Mouse (Mus musculus) heart, embryonic 11.5 days (tissue): Measurements from ENCODE around the gene Gpatch3. TPM values are rescaled to one million over a fixed set of nuclear protein-coding genes. Genes with fewer than 3 reads are reported as not detected.

Source experiments
- ATAC-seq: fragments of 200-750 bp; cut with Nextera tagmentation; replicated peaks from 2 replicates; pipeline ENCODE4 v1.8.0; 2017; ENCODE audit warnings: moderate library complexity; ENCODE audit not compliant: insufficient number of reproducible peaks, low FRiP score, low TSS enrichment
- H3K27ac ChIP-seq: fragments of 300-500 bp; sonication (generic); 2 replicates; pipeline ENCODE4 v1.5.1; 2014; ENCODE audit warnings: mild to moderate bottlenecking, low read depth, low read length
- H3K27me3 ChIP-seq: fragments of 300-500 bp; sonication (generic); 2 replicates; pipeline ENCODE4 v1.6.1; 2014; ENCODE audit warnings: mild to moderate bottlenecking, low read length, mixed read lengths; ENCODE audit not compliant: control insufficient read depth, insufficient read depth
- H3K36me3 ChIP-seq: fragments of 300-500 bp; sonication (generic); 2 replicates; pipeline ENCODE4 v1.6.1; 2014; ENCODE audit warnings: mild to moderate bottlenecking, low read length, moderate library complexity, mixed read lengths; ENCODE audit not compliant: control insufficient read depth, insufficient read depth
- H3K4me1 ChIP-seq: fragments of 300-500 bp; sonication (generic); 2 replicates; pipeline ENCODE4 v1.6.1; 2014; ENCODE audit warnings: low read length; ENCODE audit not compliant: control insufficient read depth, insufficient read depth
- H3K4me2 ChIP-seq: fragments of 300-500 bp; sonication (generic); 2 replicates; pipeline ENCODE4 v1.6.1; 2014; ENCODE audit warnings: mild to moderate bottlenecking, moderate library complexity
- H3K4me3 ChIP-seq: fragments of 300-500 bp; sonication (generic); 2 replicates; pipeline ENCODE4 v1.5.1; 2014; ENCODE audit warnings: low read depth, low read length
- H3K9ac ChIP-seq: fragments of 300-500 bp; sonication (generic); 2 replicates; pipeline ENCODE4 v1.6.1; 2014; ENCODE audit warnings: mild to moderate bottlenecking, low read depth, low read length, moderate library complexity
- H3K9me3 ChIP-seq: fragments of 300-500 bp; sonication (generic); replicated peaks from 2 replicates; pipeline ENCODE4 v1.6.1; 2016; ENCODE audit warnings: low read length; ENCODE audit not compliant: control insufficient read depth
- WGBS: fragments of 180-500 bp; shearing (Covaris S2); extraction: QIAGEN DNeasy Blood & Tissue Kit; methylation state at CpG from one replicate; pipeline ENCODE4 v1.1.7; 2014; ENCODE audit not compliant: insufficient replicate concordance; 5-methylcytosine and 5-hydroxymethylcytosine counted together
- polyA plus RNA-seq: library from polyadenylated mRNA; unstranded; fragments of >200 nt; fragmentation: Nextera tagmentation; extraction: Ambion mirVana; gene quantifications from 2 replicates; pipeline ENCODE4 v1.2.1, GENCODE M21; 2014

Gpatch3 gene
- polyA plus RNA-seq, 1 experiment from 2014 or later, result 5.0 TPM

- Histone ChIP-seq H3K9me3 (no peaks in the 10 kb centered on the region), H3K9ac (peak overlapping the region; percentile 70), H3K27me3 (peaks cover 41% of the 10 kb centered on the region), H3K36me3 (no peaks in the 10 kb centered on the region), H3K4me3 (peak overlapping the region; percentile 60), H3K27ac (no peak overlapping the region), H3K4me2 (peak overlapping the region; percentile 90), H3K4me1 (peaks cover 18% of the 10 kb centered on the region)
- ATAC-seq, result no peak
- WGBS, result 13% methylated on average over 7 of the region's 7 CpGs
Measured at GRCm38 (mm10) chr4:133599116-133599515, 24.6 kb downstream of the Gpatch3 start.

GRCm38 (mm10) chr4:133599571-133600073, 25.1 kb downstream of the Gpatch3 start:
- peaks cover 18% of the 10 kb centered on the region for H3K4me1 ChIP-seq
- no peak overlapping the region for H3K27ac ChIP-seq
- under 1% methylated on average over 47 of the region's 50 CpGs for WGBS
- ATAC-seq, result peak; percentile 91
- no peaks in the 10 kb centered on the region for H3K9me3 ChIP-seq
- peak overlapping the region; percentile 60 for H3K4me3 ChIP-seq
- H3K9ac ChIP-seq, result peak overlapping the region; percentile 70
- H3K27me3 ChIP-seq, result peaks cover 41% of the 10 kb centered on the region
- peak overlapping the region; percentile 90 for H3K4me2 ChIP-seq
- no peaks in the 10 kb centered on the region for H3K36me3 ChIP-seq

GRCm38 (mm10) chr4:133600306-133600705, 25.8 kb downstream of the Gpatch3 start:
- Histone ChIP-seq H3K4me1 (peaks cover 18% of the 10 kb centered on the region), H3K27me3 (peaks cover 41% of the 10 kb centered on the region), H3K9ac (0 out of 2 replicates have a peak overlapping the region, but pooled peaks have one; percentile 22), H3K27ac (no peak overlapping the region), H3K4me3 (peak overlapping the region; percentile 60), H3K4me2 (peak overlapping the region; percentile 90), H3K9me3 (no peaks in the 10 kb centered on the region), H3K36me3 (no peaks in the 10 kb centered on the region)
- ATAC-seq, result no peak
- 19% methylated on average over 9 of the region's 9 CpGs for WGBS

- Histone ChIP-seq H3K4me2 (peak within 1 kb of the TSS; percentile 59), H3K9ac (no peak within 1 kb of the TSS), H3K27ac (no peak within 1 kb of the TSS), H3K36me3 (no peaks in the 10 kb centered on the region), H3K9me3 (no peaks in the 10 kb centered on the region), H3K4me3 (peak within 1 kb of the TSS; percentile 30), H3K4me1 (peaks cover 14% of the 10 kb centered on the region), H3K27me3 (peaks cover 41% of the 10 kb centered on the region)
- no peak for ATAC-seq
- WGBS, result 3% methylated on average over 16 of the region's 16 CpGs
Measured at GRCm38 (mm10) chr4:133601721-133602218, 27.2 kb downstream of the Gpatch3 start, which contains the start of gene Sfn. TSS of gene Sfn (minus strand) at chr4:133602168.

GRCm38 (mm10) chr4:133603056-133603455, 28.5 kb downstream of the Gpatch3 start:
- Histone ChIP-seq H3K4me3 (no peak overlapping the region), H3K36me3 (no peaks in the 10 kb centered on the region), H3K9me3 (no peaks in the 10 kb centered on the region), H3K27me3 (peaks cover 41% of the 10 kb centered on the region), H3K9ac (no peak overlapping the region), H3K4me1 (peaks cover 14% of the 10 kb centered on the region), H3K27ac (no peak overlapping the region), H3K4me2 (no peak overlapping the region)
- ATAC-seq, result no peak
- 83% methylated on average over 5 of the region's 5 CpGs for WGBS

GRCm38 (mm10) chr4:133604175-133604574, 29.6 kb downstream of the Gpatch3 start:
- Histone ChIP-seq H3K4me2 (no peak overlapping the region), H3K4me3 (no peak overlapping the region), H3K9ac (no peak overlapping the region), H3K4me1 (peaks cover 12% of the 10 kb centered on the region), H3K27ac (no peak overlapping the region), H3K9me3 (no peaks in the 10 kb centered on the region), H3K36me3 (no peaks in the 10 kb centered on the region; the same call in 1 of the 2 replicates), H3K27me3 (peaks cover 34% of the 10 kb centered on the region)
- no peak for ATAC-seq
- WGBS, result 79% methylated on average over 7 of the region's 7 CpGs

- Histone ChIP-seq H3K36me3 (no peaks in the 10 kb centered on the region; the same call in 1 of the 2 replicates), H3K4me1 (peaks cover 8% of the 10 kb centered on the region), H3K9ac (no peak overlapping the region), H3K27ac (no peak overlapping the region), H3K9me3 (no peaks in the 10 kb centered on the region), H3K27me3 (peaks cover 33% of the 10 kb centered on the region), H3K4me2 (no peak overlapping the region), H3K4me3 (no peak overlapping the region)
- 59% methylated on average over 6 of the region's 6 CpGs for WGBS
- no peak for ATAC-seq
Measured at GRCm38 (mm10) chr4:133604856-133605255, 30.3 kb downstream of the Gpatch3 start.

GRCm38 (mm10) chr4:133605330-133605729, 30.8 kb downstream of the Gpatch3 start:
- WGBS, result 50% methylated on average over 9 of the region's 9 CpGs
- H3K4me3 ChIP-seq, result no peak overlapping the region
- no peak overlapping the region for H3K27ac ChIP-seq
- no peaks in the 10 kb centered on the region for H3K9me3 ChIP-seq
- no peaks in the 10 kb centered on the region; the same call in 1 of the 2 replicates for H3K36me3 ChIP-seq
- H3K4me1 ChIP-seq, result peaks cover 4% of the 10 kb centered on the region
- H3K4me2 ChIP-seq, result no peak overlapping the region
- ATAC-seq, result no peak
- no peak overlapping the region for H3K9ac ChIP-seq
- peaks cover 28% of the 10 kb centered on the region for H3K27me3 ChIP-seq

- peaks cover 15% of the 10 kb centered on the region for H3K27me3 ChIP-seq
- H3K27ac ChIP-seq, result no peak overlapping the region
- ATAC-seq, result no peak
- H3K9me3 ChIP-seq, result peaks cover 3% of the 10 kb centered on the region; the same call in 1 of the 2 replicates
- H3K4me1 ChIP-seq, result no peaks in the 10 kb centered on the region; the same call in 1 of the 2 replicates
- H3K4me2 ChIP-seq, result no peak overlapping the region
- 72% methylated on average over 10 of the region's 10 CpGs for WGBS
- H3K4me3 ChIP-seq, result no peak overlapping the region
- peaks cover 6% of the 10 kb centered on the region for H3K36me3 ChIP-seq
- H3K9ac ChIP-seq, result no peak overlapping the region
Measured at GRCm38 (mm10) chr4:133607284-133607683, 32.7 kb downstream of the Gpatch3 start.
